Mouse (Mus musculus) neural tube, embryonic 15.5 days (tissue): ENCODE data around the gene Prkaa2. TPM values are rescaled to one million over a fixed set of nuclear protein-coding genes. Genes with fewer than 3 reads are reported as not detected.
A peak's percentile ranks its signal among the peaks of the same experiment; 100 is the strongest.

Source experiments
- ATAC-seq: fragments of 200-750 bp; cut with Nextera tagmentation; 2 replicates; pipeline ENCODE4 v1.8.0; 2017; ENCODE audit warnings: mild to moderate bottlenecking, moderate TSS enrichment, moderate library complexity; ENCODE audit not compliant: low FRiP score
- H3K27ac ChIP-seq: fragments of 300-500 bp; sonication (generic); replicated peaks from 2 replicates; pipeline ENCODE4 v1.5.1; 2015; ENCODE audit warnings: mild to moderate bottlenecking, inconsistent platforms
- H3K27me3 ChIP-seq: fragments of 300-500 bp; sonication (generic); replicated peaks from 2 replicates; pipeline ENCODE4 v1.6.1; 2015; ENCODE audit warnings: inconsistent platforms
- H3K36me3 ChIP-seq: fragments of 300-500 bp; sonication (generic); 2 replicates; pipeline ENCODE4 v1.6.1; 2015; ENCODE audit warnings: inconsistent platforms
- H3K4me1 ChIP-seq: fragments of 300-500 bp; sonication (generic); 2 replicates; pipeline ENCODE4 v1.6.1; 2015; ENCODE audit warnings: inconsistent platforms
- H3K4me2 ChIP-seq: fragments of 300-500 bp; sonication (generic); 2 replicates; pipeline ENCODE4 v1.6.1; 2015; ENCODE audit warnings: inconsistent platforms, mild to moderate bottlenecking, moderate library complexity
- H3K4me3 ChIP-seq: fragments of 300-500 bp; sonication (generic); replicated peaks from 2 replicates; pipeline ENCODE4 v1.5.1; 2015; ENCODE audit warnings: mild to moderate bottlenecking, inconsistent platforms
- H3K9ac ChIP-seq: fragments of 300-500 bp; sonication (generic); replicated peaks from 2 replicates; pipeline ENCODE4 v1.6.1; 2015; ENCODE audit warnings: mild to moderate bottlenecking, inconsistent platforms
- H3K9me3 ChIP-seq: fragments of 300-500 bp; sonication (generic); replicated peaks from 2 replicates; pipeline ENCODE4 v1.6.1; 2016; ENCODE audit warnings: inconsistent platforms
- WGBS: fragments of 180-500 bp; shearing (Covaris S2); methylation state at CpG from one replicate; pipeline ENCODE4 v1.1.7; 2015; ENCODE audit warnings: mixed read lengths; 5-methylcytosine and 5-hydroxymethylcytosine counted together
- polyA plus RNA-seq: library from polyadenylated mRNA; unstranded; fragments of >200 nt; fragmentation: Nextera tagmentation; extraction: Ambion mirVana; gene quantifications from 2 replicates; pipeline ENCODE4 v1.2.1, GENCODE M21; 2015

Prkaa2 gene
- polyA plus RNA-seq: 9.6 and 10.7 TPM in 2 replicates

DNA sequence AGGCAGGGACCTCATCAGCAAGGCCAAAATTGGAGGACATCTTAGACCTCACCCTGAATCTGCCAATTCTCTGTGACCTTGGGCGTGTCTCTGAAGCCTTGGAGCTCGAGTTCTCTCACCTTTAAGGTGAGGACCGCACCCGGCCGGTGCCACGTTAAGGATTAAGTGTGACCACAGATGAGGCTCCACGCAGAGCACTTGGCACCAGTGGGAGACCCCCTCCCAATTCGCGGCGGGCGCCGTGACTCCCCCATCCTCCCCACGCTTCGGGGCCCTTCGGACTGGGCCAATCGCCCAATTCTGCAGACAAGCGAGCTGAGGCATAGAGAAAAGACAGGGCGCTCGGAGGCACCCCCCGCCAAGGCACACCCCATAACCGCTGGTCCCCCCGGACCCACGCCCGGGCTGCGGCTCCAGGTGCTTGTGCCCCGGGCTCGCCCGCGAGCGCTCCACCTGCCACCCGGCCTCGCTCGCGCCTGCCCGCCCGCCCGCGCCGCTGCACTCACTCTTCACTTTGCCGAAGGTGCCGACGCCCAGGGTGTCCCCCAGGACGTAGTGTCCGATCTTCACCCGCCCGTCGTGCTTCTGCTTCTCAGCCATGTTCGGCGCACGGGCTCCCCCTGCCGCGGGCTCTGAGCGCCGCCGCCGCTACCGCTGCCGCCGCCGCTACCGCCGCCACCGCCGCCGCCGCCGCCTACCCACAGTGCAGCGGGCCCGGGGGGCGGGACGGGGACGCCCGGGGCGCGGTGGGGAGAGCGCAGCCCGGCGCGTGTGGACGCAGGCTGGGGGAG, at the start of gene Prkaa2:
Gene Prkaa2, minus strand, starts transcription at position 692 of the 791 bp plus-strand sequence.
- Histone ChIP-seq H3K36me3 (no peaks in the 10 kb centered on the region), H3K4me1 (peaks cover 37% of the 10 kb centered on the region), H3K27me3 (no peaks in the 10 kb centered on the region), H3K9me3 (no peaks in the 10 kb centered on the region), H3K27ac (peak within 1 kb of the TSS; percentile 90), H3K4me3 (peak within 1 kb of the TSS; percentile 75), H3K4me2 (peak within 1 kb of the TSS; percentile 74), H3K9ac (peak within 1 kb of the TSS; percentile 86)
- ATAC-seq: peak; percentile 87
- WGBS: 1% methylated on average over 77 of the region's 80 CpGs

GRCm38 (mm10) chr4:105159531-105159870, 49.8 kb upstream of the Prkaa2 start:
- Histone ChIP-seq H3K27ac (peak overlapping the region; percentile 89; the same call in 1 of the 2 replicates), H3K4me1 (peaks cover 19% of the 10 kb centered on the region), H3K4me3 (peak overlapping the region; percentile 59), H3K4me2 (peak overlapping the region; percentile 79), H3K36me3 (no peaks in the 10 kb centered on the region), H3K27me3 (no peaks in the 10 kb centered on the region), H3K9ac (peak overlapping the region; percentile 72), H3K9me3 (no peaks in the 10 kb centered on the region)
- ATAC-seq: no peak
- WGBS: 24% methylated on average over 6 of the region's 6 CpGs

- peaks cover 19% of the 10 kb centered on the region for H3K4me1 ChIP-seq
- H3K27me3 ChIP-seq: no peaks in the 10 kb centered on the region
- no peaks in the 10 kb centered on the region for H3K9me3 ChIP-seq
- peak overlapping the region; percentile 72 for H3K9ac ChIP-seq
- H3K27ac ChIP-seq: peak overlapping the region; percentile 89
- 3% methylated on average over 18 of the region's 18 CpGs for WGBS
- no peak for ATAC-seq
- H3K4me2 ChIP-seq: peak overlapping the region; percentile 79
- no peaks in the 10 kb centered on the region for H3K36me3 ChIP-seq
- peak overlapping the region; percentile 59 for H3K4me3 ChIP-seq
Measured at GRCm38 (mm10) chr4:105158651-105159530, 49.2 kb upstream of the Prkaa2 start.

DNA sequence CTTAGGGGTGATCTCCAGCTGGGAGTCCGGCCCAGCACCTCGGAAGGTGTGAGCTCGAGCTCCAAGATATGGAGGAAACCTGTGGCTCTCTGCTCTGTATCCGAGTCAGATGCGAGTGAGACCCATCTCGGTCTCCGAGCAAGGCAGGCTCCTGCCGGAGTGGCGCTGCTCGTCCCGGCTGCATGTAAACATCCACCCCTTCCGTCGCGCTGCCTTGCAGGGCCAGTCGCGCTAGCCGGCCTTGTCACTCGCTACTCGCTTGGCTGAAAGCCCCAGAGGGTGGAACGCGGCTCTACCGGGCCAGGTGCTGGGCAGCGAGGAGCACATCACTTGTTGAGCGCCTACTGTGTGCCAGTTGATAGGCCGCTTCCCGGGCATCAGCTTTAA, 48.5 kb upstream of the Prkaa2 start:
- under 1% methylated on average over 26 of the region's 26 CpGs for WGBS
- Histone ChIP-seq H3K36me3 (no peaks in the 10 kb centered on the region), H3K4me2 (peak overlapping the region; percentile 79), H3K27ac (peak overlapping the region; percentile 89), H3K9me3 (no peaks in the 10 kb centered on the region), H3K9ac (peak overlapping the region; percentile 72), H3K4me3 (peak overlapping the region; percentile 59), H3K4me1 (peaks cover 19% of the 10 kb centered on the region), H3K27me3 (no peaks in the 10 kb centered on the region)
- ATAC-seq: peak; percentile 77

DNA sequence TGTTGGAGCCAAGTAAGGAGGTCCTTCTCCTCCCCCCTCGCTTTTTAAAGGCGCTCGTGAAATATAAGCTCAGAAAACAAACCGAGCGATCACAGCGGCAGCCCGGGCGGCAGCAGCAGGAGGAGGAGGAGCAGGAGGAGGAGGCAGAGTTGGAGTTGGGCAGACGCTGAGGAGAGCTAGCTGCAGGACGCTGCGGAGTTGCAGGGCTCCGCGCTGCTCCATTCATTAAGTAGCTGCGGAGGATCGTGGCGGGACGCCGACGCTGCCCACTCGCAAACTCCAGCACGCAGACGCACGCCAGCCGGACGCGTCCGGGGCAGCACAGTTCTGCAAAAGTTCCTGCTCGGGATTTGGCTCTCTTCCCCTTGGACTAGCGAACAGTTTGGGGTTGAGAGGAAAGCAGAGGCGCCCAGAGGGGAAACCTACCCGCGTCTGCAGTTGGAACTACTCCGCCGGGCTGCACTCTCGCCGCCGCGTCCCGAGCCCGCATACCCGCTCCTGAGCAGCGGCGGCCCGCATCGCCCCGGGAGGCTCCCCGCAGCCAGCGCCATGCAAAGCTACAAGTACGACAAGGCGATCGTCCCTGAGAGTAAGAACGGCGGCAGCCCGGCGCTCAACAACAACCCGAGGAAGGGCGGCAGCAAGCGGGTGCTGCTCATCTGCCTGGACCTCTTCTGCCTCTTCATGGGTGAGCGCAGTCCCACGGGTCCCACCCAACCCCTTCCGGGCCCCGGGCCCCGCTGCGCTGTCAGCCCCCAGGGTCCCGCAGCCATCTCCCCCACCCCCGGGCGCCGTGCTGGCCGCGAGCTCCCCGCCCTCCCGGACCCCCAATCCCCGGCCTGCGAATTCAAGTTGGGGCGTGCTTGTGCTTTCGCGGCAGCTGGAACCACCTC, 47.8 kb upstream of the Prkaa2 start, which contains the start of gene Plpp3:
Gene Plpp3, plus strand, starts transcription at position 72 of the 893 bp plus-strand sequence.
- no peaks in the 10 kb centered on the region for H3K9me3 ChIP-seq
- H3K4me2 ChIP-seq: peak within 1 kb of the TSS; percentile 79
- peak within 1 kb of the TSS; percentile 89 for H3K27ac ChIP-seq
- no peaks in the 10 kb centered on the region for H3K36me3 ChIP-seq
- peak within 1 kb of the TSS; percentile 72 for H3K9ac ChIP-seq
- peak; percentile 78 for ATAC-seq
- peaks cover 16% of the 10 kb centered on the region for H3K4me1 ChIP-seq
- H3K4me3 ChIP-seq: peak within 1 kb of the TSS; percentile 59
- H3K27me3 ChIP-seq: no peaks in the 10 kb centered on the region
- WGBS: under 1% methylated on average over 77 of the region's 77 CpGs

GRCm38 (mm10) chr4:105156955-105157275, 47.2 kb upstream of the Prkaa2 start:
- Histone ChIP-seq H3K9ac (no peak overlapping the region), H3K4me3 (peak overlapping the region; percentile 59), H3K27ac (peak overlapping the region; percentile 89)

DNA sequence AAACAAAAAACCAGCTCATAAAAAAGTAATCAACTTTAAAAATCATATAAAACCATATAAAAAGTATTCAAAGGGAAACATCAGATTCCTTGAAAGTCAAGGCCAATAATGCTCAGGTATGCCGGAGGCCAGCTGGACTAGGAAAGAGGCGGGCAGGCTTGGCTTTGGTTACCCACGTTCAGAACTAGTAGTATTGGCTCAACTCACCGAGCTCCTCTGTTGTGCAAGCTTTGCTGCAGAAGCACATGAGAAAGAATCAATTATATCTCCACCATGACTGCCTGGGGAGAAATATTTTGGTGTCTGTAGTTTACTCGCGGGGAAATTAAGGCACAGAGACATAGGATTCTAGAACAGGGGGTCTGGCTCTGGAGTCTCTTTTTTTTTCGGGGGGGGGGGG, 46.6 kb upstream of the Prkaa2 start:
- Histone ChIP-seq H3K27ac (no peak overlapping the region), H3K4me2 (no peak overlapping the region), H3K9me3 (no peaks in the 10 kb centered on the region), H3K36me3 (no peaks in the 10 kb centered on the region), H3K4me3 (no peak overlapping the region), H3K4me1 (peaks cover 11% of the 10 kb centered on the region), H3K9ac (no peak overlapping the region), H3K27me3 (no peaks in the 10 kb centered on the region)
- 68% methylated on average over 7 of the region's 7 CpGs for WGBS
- ATAC-seq: no peak

More at GRCm38 (mm10) chr4:105156955-105157275, 47.2 kb upstream of the Prkaa2 start:
- H3K27me3 ChIP-seq: no peaks in the 10 kb centered on the region
- peak overlapping the region; percentile 79 for H3K4me2 ChIP-seq
- no peaks in the 10 kb centered on the region for H3K9me3 ChIP-seq
- no peaks in the 10 kb centered on the region for H3K36me3 ChIP-seq
- peaks cover 12% of the 10 kb centered on the region for H3K4me1 ChIP-seq
- ATAC-seq: no peak; the same call in 1 of the 2 replicates
- WGBS: 0% methylated on average over 4 of the region's 4 CpGs

- H3K4me3 ChIP-seq: no peak overlapping the region
- H3K9ac ChIP-seq: no peak overlapping the region
- H3K4me2 ChIP-seq: no peak overlapping the region
- WGBS: 89% methylated on average over 3 of the region's 3 CpGs
- H3K27me3 ChIP-seq: no peaks in the 10 kb centered on the region
- no peaks in the 10 kb centered on the region for H3K9me3 ChIP-seq
- H3K36me3 ChIP-seq: no peaks in the 10 kb centered on the region
- ATAC-seq: no peak
- peaks cover 2% of the 10 kb centered on the region; the same call in 1 of the 2 replicates for H3K4me1 ChIP-seq
- no peak overlapping the region for H3K27ac ChIP-seq
Measured at GRCm38 (mm10) chr4:105153227-105153626, 43.5 kb upstream of the Prkaa2 start.

GRCm38 (mm10) chr4:105151911-105152690, 42.4 kb upstream of the Prkaa2 start:
- Histone ChIP-seq H3K4me2 (no peak overlapping the region), H3K27ac (no peak overlapping the region), H3K36me3 (no peaks in the 10 kb centered on the region), H3K9ac (no peak overlapping the region), H3K9me3 (no peaks in the 10 kb centered on the region), H3K4me1 (0 out of 2 replicates have a peak, but pooled peaks cover 2% of the 10 kb centered on the region), H3K27me3 (no peaks in the 10 kb centered on the region), H3K4me3 (no peak overlapping the region)
- ATAC-seq: no peak
- WGBS: 45% methylated on average over 14 of the region's 14 CpGs

- Histone ChIP-seq H3K27ac (no peak overlapping the region), H3K4me1 (no peaks in the 10 kb centered on the region), H3K4me2 (no peak overlapping the region), H3K4me3 (no peak overlapping the region), H3K36me3 (no peaks in the 10 kb centered on the region), H3K9me3 (no peaks in the 10 kb centered on the region), H3K9ac (no peak overlapping the region), H3K27me3 (no peaks in the 10 kb centered on the region)
- WGBS: 91% methylated on average over 7 of the region's 7 CpGs
- ATAC-seq: no peak
Measured at GRCm38 (mm10) chr4:105149492-105149891, 39.8 kb upstream of the Prkaa2 start.
